Mouse (Mus musculus) cerebellum, adult 2 months (tissue): ENCODE results near the gene Lcn8.

Source experiments
- CTCF ChIP-seq: fragments of 200-500 bp; IDR thresholded peaks from 2 replicates; pipeline ENCODE4 v1.5.1; 2011; ENCODE audit warnings: low read depth, mild to moderate bottlenecking, control low read depth, low read length, moderate library complexity, borderline replicate concordance; ENCODE audit not compliant: insufficient read depth
- POLR2A ChIP-seq: fragments of 200-500 bp; IDR thresholded peaks from 2 replicates; pipeline ENCODE4 v1.6.1; 2011; ENCODE audit warnings: low read length, control low read depth, borderline replicate concordance; ENCODE audit not compliant: insufficient read depth

GRCm38 (mm10) chr2:25620852-25621228, 32.1 kb upstream of the Lcn8 start:
- TF ChIP-seq POLR2A: no peak
- TF ChIP-seq CTCF: no peak
